Mouse (Mus musculus): ENCODE measurements at regions not wholly inside any gene's neighbourhood (a gene's known extent, or its start where the extent isn't known, plus 50 kb on each side); places are given as distances from the start of the nearest gene placed in this dataset.

DNA sequence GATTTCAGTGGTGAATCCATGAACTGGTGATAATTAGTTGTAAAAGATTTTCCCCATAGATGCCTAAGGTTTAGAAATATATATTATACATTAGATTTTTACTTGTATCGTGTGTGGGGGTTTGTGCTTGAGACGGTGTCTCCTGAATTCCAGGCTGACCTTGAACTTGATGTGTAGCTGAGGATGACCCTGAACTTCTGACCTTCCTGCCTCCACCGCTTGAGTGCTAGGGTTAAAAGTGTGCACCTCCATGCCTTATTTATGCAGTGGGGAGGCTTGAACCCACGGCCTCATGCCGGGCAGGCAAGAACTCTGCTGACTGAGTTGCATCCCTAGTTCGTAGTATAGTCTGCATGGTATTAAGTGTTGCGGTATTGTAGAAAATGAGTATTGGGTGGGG, 69.3 kb upstream of the Arid5b start:
- no peak for DNase-seq
- 93% methylated on average over 7 of the region's 7 CpGs for WGBS
- H3K79me2 ChIP-seq (replicated peaks; ENCODE audit: control insufficient read depth, insufficient read depth, low read length), result no peaks in the 10 kb centered on the region
- H3K4me1 ChIP-seq (ENCODE audit: control insufficient read depth, insufficient read depth, low read length), result no peaks in the 10 kb centered on the region; the same call in 1 of the 2 replicates
- H3K27ac ChIP-seq, result no peak overlapping the region
- intact Hi-C loops (cut with DNase I), result no loop called here
- H3K4me3 ChIP-seq, result no peak overlapping the region
- no peaks in the 10 kb centered on the region for H3K27me3 ChIP-seq (ENCODE audit: control insufficient read depth, insufficient read depth, low read length)
- TF ChIP-seq POLR2A (IDR thresholded peaks at IDR 0.05; ENCODE audit: insufficient read depth, low read depth, low read length), result no peak
- no peak for TF ChIP-seq CTCF (IDR thresholded peaks at IDR 0.05)
- no peak for TF ChIP-seq EP300 (IDR thresholded peaks at IDR 0.05; ENCODE audit: insufficient read depth, low read depth, low read length)
- no peak overlapping the region for H3K9ac ChIP-seq (ENCODE audit: low read depth, low read length)
- no peaks in the 10 kb centered on the region for H3K36me3 ChIP-seq (ENCODE audit: control insufficient read depth, insufficient read depth, low read length)

DNA sequence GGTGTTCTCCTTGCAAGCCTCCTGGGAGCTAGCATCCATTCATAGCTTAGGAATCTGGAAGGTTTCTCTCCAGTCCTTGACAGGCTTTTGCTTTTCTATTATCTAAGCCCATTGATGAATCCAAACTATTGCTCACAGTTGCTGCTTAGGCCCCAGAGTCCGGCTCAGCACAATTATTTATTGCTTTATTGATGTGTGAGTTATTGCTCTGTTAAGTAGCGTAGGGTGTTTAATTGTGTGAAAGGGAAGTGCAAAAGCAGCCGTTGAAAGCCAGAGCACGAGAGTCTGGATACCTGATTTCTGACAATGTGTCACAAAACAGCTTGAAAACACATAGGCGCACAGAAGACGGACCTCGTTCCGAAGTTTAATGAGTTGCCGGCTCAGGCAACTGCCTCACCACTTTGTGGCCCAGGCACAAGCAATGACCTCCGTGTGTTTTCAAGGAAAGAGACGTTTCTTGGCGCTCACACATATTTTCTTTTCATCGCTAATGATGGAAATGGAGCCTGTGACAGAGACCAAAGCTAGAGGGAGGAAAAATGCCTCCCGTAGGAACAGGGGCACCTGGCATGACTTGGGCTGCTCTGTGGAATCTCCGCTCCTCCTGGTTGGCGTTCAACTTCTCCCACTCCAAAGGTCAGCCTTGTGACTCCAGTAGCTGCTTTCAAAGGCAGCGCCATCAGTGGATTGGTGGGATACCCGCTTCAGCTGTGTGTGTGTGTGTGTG, 66.6 kb upstream of the Arid5b start:
- DNase-seq, result no peak
- intact Hi-C loops (cut with DNase I), result no loop called here
- H3K79me2 ChIP-seq (replicated peaks; ENCODE audit: control insufficient read depth, insufficient read depth, low read length), result no peaks in the 10 kb centered on the region
- H3K36me3 ChIP-seq (ENCODE audit: control insufficient read depth, insufficient read depth, low read length), result no peaks in the 10 kb centered on the region
- no peak overlapping the region for H3K4me3 ChIP-seq
- no peak for TF ChIP-seq POLR2A (IDR thresholded peaks at IDR 0.05; ENCODE audit: insufficient read depth, low read depth, low read length)
- no peak for TF ChIP-seq CTCF (IDR thresholded peaks at IDR 0.05)
- no peak for TF ChIP-seq EP300 (IDR thresholded peaks at IDR 0.05; ENCODE audit: insufficient read depth, low read depth, low read length)
- no peak overlapping the region for H3K9ac ChIP-seq (ENCODE audit: low read depth, low read length)
- no peaks in the 10 kb centered on the region; the same call in 1 of the 2 replicates for H3K4me1 ChIP-seq (ENCODE audit: control insufficient read depth, insufficient read depth, low read length)
- no peak overlapping the region for H3K27ac ChIP-seq
- 90% methylated on average over 18 of the region's 18 CpGs for WGBS
- no peaks in the 10 kb centered on the region for H3K27me3 ChIP-seq (ENCODE audit: control insufficient read depth, insufficient read depth, low read length)

DNA sequence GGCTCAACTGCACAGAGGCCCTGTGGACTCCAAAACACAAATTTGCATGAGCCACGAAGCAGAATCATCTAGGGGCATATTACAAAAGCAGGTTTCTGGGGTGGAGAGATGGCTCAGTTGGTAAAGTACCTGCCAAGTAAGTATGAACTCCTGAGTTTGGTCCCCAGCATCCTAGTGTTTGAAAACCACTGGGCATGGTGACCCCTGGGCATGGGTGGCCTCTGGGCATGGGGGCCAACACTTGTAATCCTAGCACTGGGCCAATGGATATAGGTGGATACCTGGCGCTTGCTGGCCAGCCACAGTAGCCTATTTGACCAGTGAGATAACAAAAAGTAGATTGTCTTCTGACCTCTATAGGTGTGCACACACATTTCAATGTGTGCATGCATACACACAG, 65.7 kb upstream of the Arid5b start:
- no peak overlapping the region for H3K27ac ChIP-seq
- intact Hi-C loops (cut with DNase I), result no loop called here
- no peaks in the 10 kb centered on the region for H3K27me3 ChIP-seq (ENCODE audit: control insufficient read depth, insufficient read depth, low read length)
- no peak overlapping the region for H3K9ac ChIP-seq (ENCODE audit: low read depth, low read length)
- no peaks in the 10 kb centered on the region for H3K79me2 ChIP-seq (replicated peaks; ENCODE audit: control insufficient read depth, insufficient read depth, low read length)
- TF ChIP-seq CTCF (IDR thresholded peaks at IDR 0.05), result no peak
- TF ChIP-seq EP300 (IDR thresholded peaks at IDR 0.05; ENCODE audit: insufficient read depth, low read depth, low read length), result no peak
- TF ChIP-seq POLR2A (IDR thresholded peaks at IDR 0.05; ENCODE audit: insufficient read depth, low read depth, low read length), result no peak
- no peak overlapping the region for H3K4me3 ChIP-seq
- 100% methylated on average over 2 of the region's 2 CpGs for WGBS
- no peaks in the 10 kb centered on the region; the same call in 1 of the 2 replicates for H3K4me1 ChIP-seq (ENCODE audit: control insufficient read depth, insufficient read depth, low read length)
- H3K36me3 ChIP-seq (ENCODE audit: control insufficient read depth, insufficient read depth, low read length), result no peaks in the 10 kb centered on the region
- no peak for DNase-seq

DNA sequence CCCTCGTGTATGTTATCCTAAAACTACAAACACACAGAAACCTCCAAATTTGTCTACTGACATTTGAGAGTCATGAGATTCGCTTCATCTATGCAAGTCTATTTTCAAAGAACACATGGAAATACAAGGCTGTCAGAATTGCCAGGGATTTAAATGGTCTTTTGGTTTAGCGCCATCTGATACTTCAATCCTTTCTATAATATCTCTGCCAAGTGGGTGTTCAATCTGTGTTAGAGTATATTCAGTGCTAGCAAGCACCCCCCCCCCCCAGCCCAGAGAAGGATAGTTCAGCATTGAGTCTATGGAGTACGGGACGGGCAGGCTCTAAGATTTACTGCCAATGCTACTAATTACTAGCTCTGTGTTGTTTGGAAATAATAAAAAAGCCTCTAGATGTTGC, 55.5 kb upstream of the Arid5b start:
- Histone ChIP-seq H3K27ac (no peak overlapping the region), H3K79me2 (replicated peaks; ENCODE audit: control insufficient read depth, insufficient read depth, low read length) (no peaks in the 10 kb centered on the region), H3K9ac (ENCODE audit: low read depth, low read length) (no peak overlapping the region), H3K27me3 (ENCODE audit: control insufficient read depth, insufficient read depth, low read length) (no peaks in the 10 kb centered on the region), H3K4me1 (ENCODE audit: control insufficient read depth, insufficient read depth, low read length) (no peaks in the 10 kb centered on the region), H3K36me3 (ENCODE audit: control insufficient read depth, insufficient read depth, low read length) (no peaks in the 10 kb centered on the region), H3K4me3 (no peak overlapping the region)
- intact Hi-C loops (cut with DNase I), result no loop called here
- DNase-seq, result no peak
- no peak for TF ChIP-seq EP300 (IDR thresholded peaks at IDR 0.05; ENCODE audit: insufficient read depth, low read depth, low read length)
- no peak for TF ChIP-seq CTCF (IDR thresholded peaks at IDR 0.05)
- WGBS, result 88% methylated on average over 5 of the region's 5 CpGs
